Mouse (Mus musculus): ENCODE results near the gene Cmtm5.

GRCm38 (mm10) chr14:54908682-54909081 is 27.4 kb upstream of the Cmtm5 start:
- no peak for TF ChIP-seq CTCF (IDR thresholded peaks at IDR 0.05; ENCODE audit: borderline replicate concordance, insufficient read depth, low read depth, low read length)
- TF ChIP-seq POLR2A (IDR thresholded peaks at IDR 0.05; ENCODE audit: borderline replicate concordance, insufficient read depth, low read length) = no peak

Measured in cerebellum, adult 2 months (tissue).